Mouse (Mus musculus): ENCODE results near the gene Ralgps1.

- no peak for TF ChIP-seq CTCF (IDR thresholded peaks at IDR 0.05; ENCODE audit: borderline replicate concordance, insufficient read depth, low read depth, low read length)
- no peak for TF ChIP-seq POLR2A (IDR thresholded peaks at IDR 0.05; ENCODE audit: borderline replicate concordance, insufficient read depth, low read length)
Measured at GRCm38 (mm10) chr2:33309426-33309825, 61.9 kb downstream of the Ralgps1 start.

All from cerebellum, adult 2 months (tissue).